Mouse (Mus musculus) intestine, embryonic 14.5 days (tissue): ENCODE data around the gene Ogfrl1. TPM values are rescaled to one million over a fixed set of nuclear protein-coding genes. Genes with fewer than 3 reads are reported as not detected.

Source experiments
- ATAC-seq: fragments of 200-750 bp; cut with Nextera tagmentation; replicated peaks from 2 replicates; pipeline ENCODE4 v1.8.0; 2017; ENCODE audit warnings: low read depth, moderate number of reproducible peaks, moderate TSS enrichment, moderate library complexity; ENCODE audit not compliant: low FRiP score, low TSS enrichment
- DNase-seq: peaks from one replicate; pipeline ENCODE4 v3.0.0-alpha.2; 2018; ENCODE audit warnings: low spot score
- H3K27ac ChIP-seq: fragments of 300-500 bp; sonication (generic); 2 replicates; pipeline ENCODE4 v1.5.1; 2014; ENCODE audit warnings: low read depth, mild to moderate bottlenecking, control low read depth
- H3K27me3 ChIP-seq: fragments of 300-500 bp; sonication (generic); replicated peaks from 2 replicates; pipeline ENCODE4 v1.6.1; 2014; ENCODE audit warnings: low read length, control low read depth; ENCODE audit not compliant: control insufficient read depth, insufficient read depth
- H3K36me3 ChIP-seq: fragments of 300-500 bp; sonication (generic); 2 replicates; pipeline ENCODE4 v1.6.1; 2014; ENCODE audit warnings: low read length, control low read depth; ENCODE audit not compliant: control insufficient read depth, insufficient read depth
- H3K4me1 ChIP-seq: fragments of 300-500 bp; sonication (generic); replicated peaks from 2 replicates; pipeline ENCODE4 v1.6.1; 2014; ENCODE audit warnings: low read length, control low read depth, mixed read lengths; ENCODE audit not compliant: control insufficient read depth, insufficient read depth
- H3K4me2 ChIP-seq: fragments of 300-500 bp; sonication (generic); 2 replicates; pipeline ENCODE4 v1.6.1; 2014; ENCODE audit warnings: low read length
- H3K4me3 ChIP-seq: fragments of 300-500 bp; sonication (generic); 2 replicates; pipeline ENCODE4 v1.5.1; 2014; ENCODE audit warnings: low read depth, low read length, control low read depth, mixed read lengths
- H3K9ac ChIP-seq: fragments of 300-500 bp; sonication (generic); 2 replicates; pipeline ENCODE4 v1.6.1; 2014; ENCODE audit warnings: mild to moderate bottlenecking, low read length
- H3K9me3 ChIP-seq: fragments of 300-500 bp; sonication (generic); 2 replicates; pipeline ENCODE4 v1.6.1; 2016; ENCODE audit warnings: low read length, control low read depth; ENCODE audit not compliant: control insufficient read depth
- WGBS: fragments of 180-500 bp; shearing (Covaris S2); extraction: QIAGEN DNeasy Blood & Tissue Kit; methylation state at CpG from one replicate; pipeline ENCODE4 v1.1.7; 2014; 5-methylcytosine and 5-hydroxymethylcytosine counted together
- polyA plus RNA-seq: library from polyadenylated mRNA; unstranded; fragments of >200 nt; fragmentation: Nextera tagmentation; extraction: Ambion mirVana; gene quantifications from 2 replicates; pipeline ENCODE4 v1.2.1, GENCODE M21; 2014

The Ogfrl1 gene
- polyA plus RNA-seq, 1 experiment from 2014 or later, result 7.5 TPM

GRCm38 (mm10) chr1:23320591-23321195 is 76.9 kb downstream of the Ogfrl1 start:
- Histone ChIP-seq H3K9me3 (no peaks in the 10 kb centered on the region), H3K4me1 (no peaks in the 10 kb centered on the region), H3K27me3 (no peaks in the 10 kb centered on the region), H3K4me3 (no peak overlapping the region), H3K9ac (no peak overlapping the region), H3K36me3 (no peaks in the 10 kb centered on the region), H3K27ac (no peak overlapping the region), H3K4me2 (no peak overlapping the region)
- DNase-seq, result no peak
- 89% methylated on average over 7 of the region's 7 CpGs for WGBS
- ATAC-seq, result no peak
